Mouse (Mus musculus) cerebellum, adult 2 months (tissue): ENCODE data around the gene Paip2b.

Experiments
- CTCF ChIP-seq: fragments of 200-500 bp; IDR thresholded peaks from 2 replicates; pipeline ENCODE4 v1.5.1; 2011; ENCODE audit warnings: low read depth, mild to moderate bottlenecking, control low read depth, low read length, moderate library complexity, borderline replicate concordance; ENCODE audit not compliant: insufficient read depth
- POLR2A ChIP-seq: fragments of 200-500 bp; IDR thresholded peaks from 2 replicates; pipeline ENCODE4 v1.6.1; 2011; ENCODE audit warnings: low read length, control low read depth, borderline replicate concordance; ENCODE audit not compliant: insufficient read depth

- no peak for TF ChIP-seq CTCF
- no peak for TF ChIP-seq POLR2A
Observed at GRCm38 (mm10) chr6:83774126-83774525, 57.4 kb downstream of the Paip2b start.
